Mouse (Mus musculus) embryo, embryonic 10 days (tissue): ENCODE results near the gene Nfia.

Experiments used
- DNase-seq: peaks from one replicate; pipeline ENCODE4 v3.0.0-alpha.2; 2015; ENCODE audit warnings: low spot score

The Nfia gene

DNA sequence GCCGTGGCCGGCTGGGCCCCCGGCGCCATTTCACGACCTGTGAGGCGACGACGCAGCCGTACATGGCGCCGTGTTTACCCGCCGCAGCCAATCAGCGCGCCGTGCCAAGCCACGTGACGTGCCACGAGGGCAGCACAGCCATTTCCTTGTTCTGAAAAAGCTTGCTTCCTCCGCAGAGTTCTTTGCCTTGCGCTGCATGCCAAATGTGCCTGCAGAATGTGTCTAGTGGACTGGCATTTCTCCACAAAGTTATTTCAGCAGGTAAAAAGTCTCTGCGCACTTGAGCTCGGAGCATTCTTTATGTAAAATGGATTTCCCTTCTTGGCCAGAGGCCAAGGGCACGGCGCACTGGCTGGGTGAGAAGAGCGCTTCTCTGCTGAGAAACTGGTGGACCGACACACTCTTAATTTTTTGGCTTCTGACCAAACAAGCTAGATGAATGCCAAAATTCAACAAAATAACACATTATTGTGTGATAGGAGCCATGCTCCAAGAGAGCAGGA lies 96.5 kb downstream of the Nfia start:
- no peak for DNase-seq

DNA sequence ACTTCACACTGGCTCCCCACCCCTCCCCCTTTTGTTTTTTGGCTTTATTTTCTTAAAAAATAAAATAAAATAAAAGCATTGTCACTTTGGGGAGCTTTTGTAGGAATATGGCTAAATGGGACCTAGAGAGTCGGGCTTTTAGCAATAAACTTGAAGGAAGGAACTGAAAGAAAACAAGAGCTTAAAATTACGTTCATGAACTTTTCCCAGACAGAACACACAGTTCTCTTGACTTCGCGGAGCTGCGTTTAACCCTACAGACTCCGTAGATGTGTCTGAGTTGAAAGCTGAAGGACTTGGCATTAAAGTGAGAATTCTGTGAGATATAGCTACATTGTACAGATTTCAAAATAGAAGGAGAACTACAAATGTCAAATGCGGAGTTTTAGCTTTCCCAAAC lies 96.9 kb downstream of the Nfia start:
- DNase-seq = no peak

DNA sequence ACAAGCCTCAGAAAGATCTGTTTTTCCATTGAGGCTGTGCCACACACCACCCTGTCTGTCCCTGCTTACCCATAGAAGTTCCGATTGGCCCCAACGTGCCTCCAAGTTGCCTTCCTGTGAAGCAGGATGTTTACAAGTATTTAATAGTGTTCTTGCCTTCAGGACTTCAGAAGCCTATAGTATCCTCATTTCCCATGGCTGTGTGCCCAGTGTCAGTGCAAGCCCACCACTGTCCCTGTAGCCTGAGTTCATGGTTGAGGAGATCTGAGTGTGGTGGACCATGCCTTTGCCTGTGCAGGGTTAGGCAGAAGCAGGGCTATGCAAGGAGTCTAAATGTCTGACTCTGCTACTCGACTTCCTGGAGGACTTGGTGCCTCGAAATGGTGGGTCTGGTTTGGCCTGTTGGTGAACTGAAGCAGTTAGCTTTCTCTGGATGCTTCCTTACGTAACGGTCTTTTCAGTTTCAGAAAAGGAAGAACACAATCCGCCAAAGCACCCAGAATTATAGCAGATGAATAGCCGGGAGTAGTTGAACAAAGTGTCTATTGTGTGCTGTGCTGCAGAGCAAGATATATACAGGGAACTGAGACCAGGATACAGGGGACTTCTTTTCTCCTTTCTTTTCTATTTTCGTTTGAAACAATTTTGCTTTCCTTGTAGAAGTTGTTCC lies 99.4 kb downstream of the Nfia start:
- DNase-seq = peak; percentile 14

DNA sequence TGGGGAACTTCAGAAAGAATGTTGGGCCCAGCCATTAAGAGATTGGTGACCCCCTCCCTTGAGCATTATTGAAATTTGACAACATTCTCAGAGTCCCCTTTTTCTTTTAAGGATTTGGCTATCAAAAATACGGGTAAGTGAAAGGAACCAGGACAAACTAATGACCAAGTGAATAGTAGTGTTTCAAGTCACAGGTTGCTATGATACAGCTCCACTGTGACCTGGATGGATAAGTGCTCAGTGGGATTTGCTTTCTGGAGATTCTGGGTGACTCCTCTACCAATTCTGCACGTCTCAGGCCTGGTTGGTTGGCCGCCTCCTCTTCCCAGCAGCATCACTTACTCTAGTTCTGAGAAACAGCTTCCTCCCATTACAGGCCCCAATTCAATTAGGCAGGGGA lies 102.4 kb downstream of the Nfia start:
- DNase-seq = no peak

DNA sequence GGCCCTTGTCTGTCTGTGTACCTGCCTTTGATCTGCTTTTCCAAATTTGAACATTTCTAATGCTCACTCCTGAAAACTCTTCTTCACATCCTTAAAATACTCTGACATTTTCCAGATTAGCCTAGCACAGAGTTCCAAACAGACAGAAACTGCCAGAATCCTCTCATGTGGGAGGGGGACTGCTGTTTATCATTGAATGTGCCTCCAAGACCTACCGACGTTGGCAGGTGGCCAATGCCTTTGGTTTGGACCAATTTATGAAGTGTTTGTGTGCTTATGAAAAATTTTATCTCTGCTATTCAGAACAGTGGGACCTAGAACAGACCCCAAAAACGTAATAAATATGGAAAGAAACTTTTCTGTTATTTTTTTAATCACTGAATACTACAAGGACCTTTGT lies 103.4 kb downstream of the Nfia start:
- no peak for DNase-seq

DNA sequence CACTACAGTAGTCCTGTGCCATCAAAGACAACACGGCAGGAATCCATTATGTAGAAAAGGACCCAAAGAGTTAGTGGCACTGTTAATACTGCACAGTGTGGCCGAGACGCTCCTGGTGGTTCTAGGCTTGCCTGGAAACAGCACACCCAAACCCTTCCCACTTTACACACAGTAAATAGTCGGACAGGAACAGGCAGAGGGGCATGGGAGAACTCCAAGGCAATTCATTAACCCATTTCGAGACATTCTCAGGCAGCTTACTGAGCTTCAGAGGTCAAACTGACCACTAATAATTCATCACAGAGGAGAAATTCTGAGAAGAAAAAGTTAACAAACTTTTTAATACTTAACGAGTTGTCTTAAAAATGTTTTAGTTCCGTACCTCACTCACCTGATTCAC lies 107.2 kb downstream of the Nfia start:
- DNase-seq = no peak

DNA sequence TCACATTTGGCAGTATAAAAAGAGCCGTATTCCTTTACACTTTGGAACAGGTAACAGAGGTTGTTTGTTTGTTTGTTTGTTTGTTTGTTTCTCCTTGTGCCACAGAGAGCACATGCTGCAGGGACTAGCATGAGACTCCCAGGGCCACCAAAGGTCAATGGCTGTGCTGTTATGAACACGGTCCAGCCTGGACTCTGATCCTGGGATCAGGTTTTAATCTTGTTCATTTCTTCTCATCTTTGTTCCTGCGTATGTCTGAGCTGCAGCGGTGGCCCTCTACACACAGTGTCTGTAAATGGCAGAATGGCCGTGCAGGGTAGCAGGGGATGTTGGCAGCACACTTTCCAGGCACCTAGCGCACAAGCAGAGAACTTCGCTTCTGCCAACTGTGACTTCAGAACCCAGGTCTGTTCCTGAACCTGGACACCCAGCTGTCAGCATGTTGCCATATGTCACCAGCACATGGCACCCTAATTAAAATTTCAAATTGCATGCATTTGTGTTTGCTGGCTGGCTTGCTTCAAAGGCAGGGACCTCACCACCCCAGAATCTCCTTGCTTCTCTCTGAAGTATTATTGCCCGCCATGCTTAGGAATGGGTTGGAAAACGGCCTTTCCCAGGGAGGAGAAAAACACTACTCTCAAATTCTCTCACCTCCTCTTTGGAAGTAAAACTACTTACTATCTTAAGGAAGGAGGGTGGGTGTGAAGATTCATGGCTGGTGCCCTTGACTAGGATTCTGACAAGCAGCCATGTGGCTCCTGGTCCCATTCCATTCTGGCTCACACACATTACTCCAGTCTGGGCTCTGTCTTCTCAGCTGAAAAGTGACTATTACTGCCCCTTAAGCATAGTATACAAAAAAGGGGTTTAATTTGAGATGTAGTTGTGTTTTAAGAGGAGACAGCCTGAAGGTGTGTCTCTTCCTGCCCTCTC lies 107.9 kb downstream of the Nfia start:
- DNase-seq = no peak

DNA sequence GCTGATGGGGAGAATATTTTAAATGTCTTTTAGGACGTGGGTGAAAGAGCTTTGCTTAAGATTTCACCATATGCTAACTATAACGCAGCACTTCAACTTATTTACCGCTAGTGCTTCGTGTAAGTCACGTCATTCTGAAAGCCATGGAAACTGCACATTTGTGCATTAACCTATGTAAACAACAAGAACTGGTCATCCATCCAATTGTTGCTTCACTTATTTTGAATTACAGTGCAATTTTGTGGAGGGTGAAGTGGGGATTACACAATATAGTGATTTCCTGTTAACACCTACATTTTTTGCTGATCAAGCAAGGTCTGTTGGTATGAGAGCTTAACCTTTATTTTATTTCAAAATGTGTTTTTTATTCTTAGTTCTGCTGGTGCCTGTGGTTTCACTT lies 113.0 kb downstream of the Nfia start:
- DNase-seq = no peak

DNA sequence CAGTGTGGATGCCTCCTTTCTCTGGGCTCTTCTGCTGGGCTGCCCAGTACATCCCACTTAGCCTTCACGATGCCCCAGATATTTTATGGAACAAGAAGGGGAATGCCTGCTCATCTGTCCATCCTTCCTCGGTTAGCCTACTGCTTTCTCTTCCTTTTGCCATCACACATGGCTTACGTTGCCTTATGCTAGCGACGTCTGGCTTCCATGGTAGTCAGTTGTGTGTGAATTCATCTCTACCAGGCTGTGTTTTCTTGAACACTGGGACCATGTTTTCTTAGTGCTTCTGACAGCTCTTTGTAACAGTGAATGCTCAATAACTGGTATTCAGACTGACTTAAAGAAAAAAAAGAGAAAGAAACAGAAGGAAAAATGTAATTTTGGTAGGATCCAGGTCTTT lies 113.7 kb downstream of the Nfia start:
- DNase-seq = no peak

DNA sequence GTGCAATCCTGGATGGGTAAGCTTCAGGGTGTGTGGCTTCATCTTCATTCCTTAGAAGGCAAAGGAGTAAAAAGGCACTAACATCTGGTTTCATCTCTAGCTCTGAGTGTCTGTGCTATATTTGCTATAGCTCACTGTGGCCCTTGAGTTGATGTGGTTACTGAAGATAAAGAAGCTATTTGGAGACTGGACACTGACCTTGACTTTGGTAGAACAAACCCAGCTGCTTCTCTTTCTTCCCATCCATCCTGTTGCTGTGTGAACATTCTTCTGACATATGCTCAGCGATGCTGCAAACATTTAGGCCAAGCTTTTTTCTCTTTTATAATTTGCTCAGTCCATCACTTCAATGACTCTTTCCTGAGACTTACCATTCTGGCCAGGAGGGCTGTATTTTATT lies 114.7 kb downstream of the Nfia start:
- no peak for DNase-seq

DNA sequence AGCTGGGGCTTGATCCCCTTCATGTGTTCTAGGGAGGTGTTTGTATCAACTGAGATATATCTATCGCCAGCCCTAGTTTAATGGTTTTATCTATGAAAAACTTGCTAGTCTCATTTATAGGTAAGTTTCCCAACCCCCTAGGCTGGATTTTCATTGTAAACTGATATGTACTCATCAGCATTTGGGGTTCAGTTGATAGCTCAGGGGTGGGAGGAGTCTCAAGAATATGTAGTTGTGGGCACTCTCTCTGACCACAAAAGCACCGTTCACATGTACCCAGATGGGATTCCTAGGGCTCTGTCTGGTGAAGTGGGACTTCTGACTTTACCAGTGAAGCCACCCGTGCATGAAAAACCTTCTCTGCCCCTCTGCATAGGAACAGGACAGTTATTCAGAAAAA lies 118.5 kb downstream of the Nfia start:
- no peak for DNase-seq

DNA sequence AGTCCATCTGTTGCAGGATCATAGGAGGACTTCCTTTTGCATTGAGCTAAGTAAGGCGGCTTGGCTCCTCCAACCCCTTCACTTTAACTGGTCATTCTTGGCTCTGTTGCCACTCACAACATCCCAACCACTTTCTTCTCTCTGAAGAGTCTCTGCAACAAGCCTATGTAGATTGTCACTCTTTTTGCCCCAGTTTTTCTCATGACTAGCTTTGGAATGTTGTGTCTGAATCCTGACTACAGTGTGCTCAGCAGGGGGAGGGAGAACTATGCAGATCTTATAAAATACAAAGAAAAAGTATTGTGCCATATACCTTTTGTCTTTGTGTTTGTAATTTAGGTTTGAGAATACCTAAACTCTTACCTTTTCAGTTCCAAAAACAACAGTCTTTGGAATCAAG lies 119.1 kb downstream of the Nfia start:
- DNase-seq = no peak

DNA sequence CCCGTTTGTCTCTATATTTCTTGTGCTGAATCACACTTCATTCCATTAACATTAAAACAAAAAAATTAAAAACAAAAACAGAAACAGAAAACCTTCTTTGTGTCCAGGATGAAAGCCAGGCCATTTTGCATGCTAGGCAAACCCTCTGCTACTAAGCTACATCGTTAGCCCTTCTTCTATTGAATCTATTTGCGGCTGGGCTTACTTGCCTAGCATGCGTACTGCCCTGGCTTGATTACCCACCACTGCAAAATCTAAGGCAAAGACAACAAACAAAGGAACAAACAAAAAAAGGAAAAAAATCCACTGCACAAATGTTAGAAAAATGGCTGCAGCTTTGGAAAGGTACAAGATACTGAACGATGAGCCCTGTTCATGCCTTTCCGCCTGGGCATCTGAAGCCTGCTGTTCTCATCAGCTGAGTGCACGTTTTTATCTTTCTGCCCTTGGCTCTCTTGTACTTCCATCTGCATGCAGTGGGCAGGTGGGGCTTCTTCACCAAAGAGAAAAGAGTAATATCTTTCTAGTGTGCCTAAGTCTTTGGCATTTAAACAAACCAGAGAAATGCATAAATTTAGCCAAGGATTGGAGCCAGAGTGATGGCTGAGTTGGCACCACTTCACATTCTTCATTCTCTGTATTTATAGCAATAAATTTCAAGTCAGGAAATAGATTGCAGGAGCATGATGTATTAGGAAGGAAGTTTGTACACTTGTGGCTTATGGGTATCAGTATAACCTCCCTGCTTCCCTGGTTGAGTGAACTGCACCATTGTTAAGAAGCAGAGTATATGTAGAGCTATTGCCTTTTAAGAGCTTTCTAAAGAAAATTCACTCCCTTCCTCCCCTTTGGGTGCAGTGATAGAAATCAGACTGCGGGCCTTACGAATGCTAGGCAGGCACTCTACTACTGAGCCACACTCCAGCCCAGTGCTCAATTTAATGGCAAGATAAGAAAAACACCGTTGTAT lies 121.7 kb downstream of the Nfia start:
- no peak for DNase-seq

DNA sequence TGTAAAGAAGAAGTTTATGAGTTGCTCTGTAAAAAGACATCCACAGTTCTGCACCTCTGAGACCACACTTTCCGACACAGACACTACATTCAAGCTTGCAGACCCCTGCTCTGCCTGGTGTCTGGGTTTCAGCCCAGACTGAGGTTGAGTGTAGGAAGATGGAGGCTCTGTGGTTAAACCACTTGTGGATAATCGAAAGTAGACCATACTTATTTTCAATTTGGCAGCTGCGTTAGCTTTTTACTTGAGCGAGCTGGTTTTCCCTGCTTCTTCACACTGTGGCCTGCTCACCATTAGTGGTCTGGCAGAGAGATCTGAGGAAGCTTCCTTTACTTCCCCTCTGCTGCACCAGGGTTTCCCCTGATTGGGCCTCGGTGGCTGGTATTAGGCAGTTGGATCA lies 123.4 kb downstream of the Nfia start:
- DNase-seq = no peak

DNA sequence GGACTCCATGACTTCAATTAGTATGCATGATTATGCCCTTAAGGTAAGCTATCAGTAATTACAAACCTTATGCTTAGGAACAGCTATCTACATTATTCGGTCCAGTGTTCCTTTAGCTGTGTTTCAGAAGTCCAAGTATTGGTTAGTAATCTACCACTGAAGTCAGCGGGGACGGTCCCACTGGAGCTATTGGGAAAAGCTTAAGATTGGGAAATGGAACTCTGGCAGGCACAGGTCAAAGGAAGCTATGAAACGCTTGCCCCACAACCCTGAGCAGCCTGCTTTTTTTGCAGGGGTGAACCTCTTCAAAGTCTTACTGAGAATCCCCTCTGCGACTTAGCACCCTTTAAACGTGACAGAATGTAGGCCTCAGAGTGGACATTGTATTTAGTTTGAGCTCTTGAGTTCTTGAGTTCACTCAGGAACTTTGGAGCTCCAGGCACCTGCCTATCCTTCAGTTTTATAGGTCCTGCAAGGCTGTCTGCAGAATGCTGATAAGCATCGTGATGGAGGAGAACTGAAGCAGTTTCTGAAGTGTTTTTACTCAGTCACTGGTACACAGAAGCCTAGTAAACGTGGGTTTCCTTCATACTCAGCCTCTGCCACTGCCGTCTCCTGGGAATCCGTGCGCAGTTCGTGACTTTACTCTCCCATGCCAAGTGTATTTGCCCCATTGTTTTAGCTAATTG lies 127.9 kb downstream of the Nfia start:
- no peak for DNase-seq

DNA sequence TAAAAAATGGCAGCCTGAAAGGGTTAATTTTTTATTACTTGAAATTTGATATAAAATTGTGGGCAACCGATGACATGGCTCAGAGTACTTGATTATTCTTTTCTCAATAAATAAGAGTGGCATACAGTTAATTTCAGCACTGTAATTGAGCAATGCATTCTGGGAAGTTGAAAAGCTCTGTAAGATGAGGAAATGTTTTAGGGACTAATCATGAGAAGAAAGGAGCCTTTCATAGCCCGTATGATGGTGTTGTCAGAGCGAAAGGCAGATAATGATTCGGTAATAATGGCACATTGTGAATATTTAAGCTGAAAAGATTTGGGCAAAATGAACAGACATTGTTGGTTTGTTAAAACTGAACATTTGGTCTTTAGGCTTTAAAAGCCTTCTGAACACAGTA lies 133.3 kb downstream of the Nfia start:
- no peak for DNase-seq

DNA sequence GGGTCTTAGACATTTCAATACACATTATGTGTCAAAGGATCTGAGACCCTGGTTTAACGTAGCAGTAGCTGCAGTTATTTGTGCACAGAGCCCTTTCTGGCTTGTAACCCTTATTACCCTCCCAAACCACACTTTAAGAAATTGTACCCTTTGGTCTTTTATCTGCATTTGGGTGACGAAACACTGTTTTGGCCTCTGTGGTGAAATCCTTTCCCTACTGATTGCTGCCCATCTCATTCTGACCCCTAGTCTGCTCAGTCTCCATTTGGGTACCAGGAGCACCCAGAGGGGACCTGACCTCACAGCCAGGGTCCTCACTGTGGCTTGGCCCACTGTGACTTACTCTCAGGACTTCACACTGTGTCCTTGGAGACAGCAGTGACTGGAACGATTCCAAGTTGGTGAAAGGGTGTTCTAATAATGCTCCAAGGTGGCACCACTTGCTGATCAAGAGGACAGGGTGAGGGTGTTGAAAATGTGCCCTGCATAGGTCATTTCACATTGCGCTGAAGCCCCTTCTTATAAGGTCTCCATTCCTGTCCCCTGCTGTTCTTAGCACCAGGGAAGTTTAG lies 136.1 kb downstream of the Nfia start:
- DNase-seq = no peak

DNA sequence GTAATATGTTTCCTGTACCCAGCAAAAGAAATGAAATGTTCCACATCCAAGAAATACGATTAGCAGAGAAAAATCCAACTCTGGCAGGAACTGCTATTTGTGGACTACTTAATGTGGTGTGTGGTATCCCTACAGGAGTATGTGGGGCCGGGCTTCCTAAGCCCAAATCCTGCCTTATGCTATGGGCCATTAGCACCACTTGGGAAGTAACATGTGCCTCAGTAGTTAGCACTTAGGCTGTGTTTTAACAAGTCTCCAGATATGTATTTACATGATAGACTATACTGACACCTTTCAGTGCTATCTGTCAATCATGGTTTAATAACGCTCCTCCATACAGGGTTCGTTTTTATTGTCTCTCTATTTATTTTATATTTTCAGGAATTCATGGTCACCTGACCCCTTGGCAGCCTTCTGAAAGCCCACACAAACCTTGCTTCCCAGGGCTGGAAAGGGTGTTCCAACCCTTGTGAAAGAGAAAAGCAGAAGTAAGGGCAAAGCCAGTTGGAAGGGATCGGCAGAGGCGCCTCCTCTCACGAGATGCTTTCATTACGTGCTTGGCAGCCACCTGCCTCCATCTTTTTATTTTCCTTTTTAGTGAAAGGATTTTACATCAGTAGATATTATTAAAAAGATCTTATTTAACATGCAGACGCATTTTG lies 137.7 kb downstream of the Nfia start:
- DNase-seq = no peak

DNA sequence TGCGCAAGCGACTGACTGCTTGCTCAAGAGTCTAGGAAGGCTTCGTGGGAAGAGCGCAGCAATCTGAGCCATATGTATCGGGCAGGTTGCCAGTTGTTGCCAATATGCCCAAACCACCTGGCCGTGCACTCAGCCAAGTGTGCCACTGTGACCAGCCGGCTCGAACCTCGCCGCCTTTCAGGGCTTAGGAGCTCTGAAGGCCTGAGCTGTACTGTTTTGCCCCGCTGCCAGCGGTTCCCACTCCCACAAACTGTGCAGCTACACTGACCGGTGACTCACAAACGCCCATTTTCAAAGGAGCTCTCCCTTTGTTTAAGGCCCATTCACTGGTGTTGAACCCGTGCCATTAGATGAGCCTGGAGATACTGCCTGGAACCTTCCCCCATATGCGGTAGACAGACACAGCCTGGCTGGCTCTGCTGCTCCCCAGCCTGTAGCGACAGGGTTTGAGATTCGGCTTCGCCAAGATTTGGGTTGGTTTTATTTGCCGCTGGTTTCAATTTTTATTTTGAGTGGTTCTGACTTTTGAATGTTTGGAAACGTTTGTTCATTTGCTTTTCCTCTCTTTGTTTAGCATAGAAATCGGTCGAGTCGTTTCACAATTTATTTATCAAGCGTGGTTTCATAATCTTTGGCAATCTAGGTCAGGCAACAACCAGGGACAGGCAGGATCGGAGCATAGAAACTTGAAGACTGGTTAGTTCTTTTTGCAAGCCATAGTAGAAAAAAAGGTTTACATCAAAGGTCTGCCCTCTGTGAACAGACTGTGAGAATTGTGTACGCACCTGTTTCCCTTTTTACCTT lies 138.4 kb downstream of the Nfia start:
- DNase-seq = no peak

DNA sequence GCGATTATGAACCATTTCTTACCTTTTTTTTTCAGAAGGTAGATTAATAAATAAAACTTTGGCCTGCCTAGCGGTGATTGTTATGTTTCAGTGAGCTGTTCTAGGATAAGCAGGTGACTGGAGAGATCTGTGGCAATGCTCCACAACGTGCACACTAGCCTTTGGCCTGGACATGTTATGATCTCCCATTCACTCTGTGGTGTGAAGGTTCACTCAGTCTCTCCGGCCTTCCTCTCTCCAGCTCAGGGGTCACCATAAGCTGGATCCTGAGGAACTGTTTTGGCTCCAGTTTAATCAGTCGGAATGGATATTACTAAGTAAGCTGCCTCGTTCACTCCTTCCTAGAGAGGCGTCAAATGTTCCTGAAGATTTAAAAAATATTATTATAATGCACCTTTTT lies 139.2 kb downstream of the Nfia start:
- DNase-seq = no peak
